Comparison of ENCODE assay signal across 9 mouse cellular contexts in the genomic region with DNA sequence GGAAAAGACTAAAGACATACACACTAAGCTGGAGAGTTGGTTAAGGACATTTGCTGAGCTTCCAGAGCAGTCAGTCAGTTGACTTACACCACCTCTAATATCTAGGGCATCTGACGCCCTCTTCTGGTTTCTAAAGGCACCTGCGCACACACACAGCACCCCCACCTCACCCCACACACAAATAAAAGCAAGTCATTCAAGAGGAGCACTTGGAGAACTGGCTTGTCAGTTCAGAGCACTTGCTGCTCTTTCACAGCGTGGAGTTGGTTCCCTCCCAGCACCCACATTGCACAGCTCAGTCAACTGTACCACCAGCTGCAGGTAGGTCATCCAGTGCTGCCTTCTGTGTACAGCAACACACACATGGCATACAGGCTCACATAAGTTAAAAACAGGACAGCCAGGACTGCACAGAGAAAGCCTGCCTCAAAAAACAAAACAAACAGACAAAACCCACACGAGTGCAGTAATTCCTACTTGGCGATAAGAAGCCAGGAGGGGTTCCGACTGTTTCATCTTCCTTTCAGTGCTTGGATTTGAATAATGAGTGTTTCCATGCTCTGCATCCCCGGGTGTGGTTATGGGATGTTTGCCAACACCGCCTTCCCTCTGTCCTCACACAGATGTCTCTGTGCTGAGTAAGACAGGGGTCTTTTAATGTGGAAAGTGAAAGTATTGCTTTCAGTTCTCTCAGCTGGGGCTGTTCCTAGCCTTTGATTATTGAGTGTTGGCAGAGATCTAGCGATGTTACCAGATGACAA. TPM values are rescaled to one million over a fixed set of nuclear protein-coding genes. Genes with fewer than 3 reads are reported as not detected.
A peak's percentile ranks its signal among the peaks of the same experiment; 100 is the strongest.
DNase-seq lines count a peak whose midpoint lies in the region; ATAC-seq lines count a peak whose summit lies in the region.
"Had no signal": no experiment of that assay in that cellular context is flagged by ENCODE, and none has a peak within 500 bp of the region (broad histone marks: within the 10 kb centered on the region; RNA-seq: fewer than 3 reads in every experiment).

No protein-coding gene starts in this region.

- ATAC-seq in common myeloid progenitor, adult 5-6 weeks (replicated peaks; ENCODE audit: low read depth, poor library complexity, severe bottlenecking), result peak; percentile 64
- ATAC-seq in heart, embryonic 16.5 days (replicated peaks; ENCODE audit: extremely low read depth, insufficient read depth, low FRiP score), result peak; percentile 32

- H3K4me1 ChIP-seq in heart, embryonic 16.5 days (ENCODE audit: control insufficient read depth, insufficient read depth, low read length), result peaks cover 55% of the 10 kb centered on the region

- H3K4me3 ChIP-seq in heart, embryonic 16.5 days (ENCODE audit: low read length), result no peak overlapping the region

- no peaks in the 10 kb centered on the region for H3K27me3 ChIP-seq in heart, embryonic 16.5 days (ENCODE audit: control insufficient read depth, insufficient read depth, low read length)

- H3K4me2 ChIP-seq in heart, embryonic 16.5 days (ENCODE audit: low read depth, low read length), result peak overlapping the region; percentile 30

- no peaks in the 10 kb centered on the region for H3K36me3 ChIP-seq in heart, embryonic 16.5 days (ENCODE audit: control insufficient read depth, insufficient read depth)

- DNase-seq in adrenal gland, postnatal 10 days, result peak; percentile 64
- DNase-seq in adrenal gland, postnatal 4 days (ENCODE audit: low spot score in 2 of 2), result no peak
- DNase-seq in MN1 (ENCODE audit: low spot score), result peak; percentile 66
- peak; percentile 32 to 68 for DNase-seq in layer of hippocampus, adult 18-20 months (ENCODE audit: low spot score in 2 of 2)
- peak; percentile 72 to 75 for DNase-seq in lung, postnatal 4 days
- DNase-seq in spleen, adult 18-20 months, result peak; percentile 49 to 52

- H3K27ac ChIP-seq in heart, embryonic 16.5 days (ENCODE audit: low read length), result peak overlapping the region; percentile 66

- no peaks in the 10 kb centered on the region for H3K9me3 ChIP-seq in heart, embryonic 16.5 days (replicated peaks; ENCODE audit: control insufficient read depth, low read length)
- H3K9me3 ChIP-seq: G1E had no signal

- H3K9ac ChIP-seq in heart, embryonic 16.5 days (ENCODE audit: low read length), result peak overlapping the region; percentile 7; the same call in 1 of the 2 replicates

- WGBS in heart, embryonic 16.5 days, result 31% methylated on average over 9 of the region's 9 CpGs

RNA-seq across cellular contexts. Expression of a gene that starts 50.9 kb away (rescaled TPM):
- 10 to 100 TPM; 58.5 to 66.5 TPM for total RNA-seq in adrenal gland, postnatal 10 days (2021)
- total RNA-seq in adrenal gland, postnatal 4 days (2021), result 10 to 100 TPM; 64.6 to 65.1 TPM
- 25.4 and 40.5 TPM in 2 replicates for total RNA-seq in common myeloid progenitor, adult 5-6 weeks (2017)
- 11.3 and 12.9 TPM in 2 replicates for polyA plus RNA-seq in heart, embryonic 16.5 days (2015; fragmentation: Nextera tagmentation; extraction: Ambion mirVana)
- total RNA-seq in layer of hippocampus, adult 18-20 months (2021), result 10 to 100 TPM; 83.8 to 88.5 TPM

Comparison
In these comparisons a context has a peak if more than half of its experiments do, and no peak if none do; other contexts are left out.
1. DNase-seq: peak in adrenal gland, postnatal 10 days (single experiment), MN1 (single experiment), layer of hippocampus, adult 18-20 months (2 of 2), lung, postnatal 4 days (2 of 2) and spleen, adult 18-20 months (2 of 2); none in adrenal gland, postnatal 4 days (0 of 2).